Mouse (Mus musculus): Measurements from ENCODE around the gene Knl1.

Knl1 gene

GRCm38 (mm10) chr2:119040882-119041281 is 6.0 kb upstream of the Knl1 start:
- DNase-seq = peak; percentile 62

GRCm38 (mm10) chr2:119045163-119045562 is 1.8 kb upstream of the Knl1 start:
- no peak for DNase-seq

- DNase-seq = no peak
Observed at GRCm38 (mm10) chr2:119047849-119048248, 930 bp downstream of the Knl1 start.

GRCm38 (mm10) chr2:119050132-119050650 is 3.3 kb downstream of the Knl1 start:
- no peak for DNase-seq

GRCm38 (mm10) chr2:119060139-119060538 is 13.2 kb downstream of the Knl1 start:
- DNase-seq = no peak

- DNase-seq = no peak
Observed at GRCm38 (mm10) chr2:119072397-119072796, 25.5 kb downstream of the Knl1 start.

GRCm38 (mm10) chr2:119086156-119086555 is 39.2 kb downstream of the Knl1 start:
- no peak for DNase-seq

GRCm38 (mm10) chr2:119101552-119101951 is 54.6 kb downstream of the Knl1 start:
- no peak for DNase-seq

- no peak for DNase-seq
Observed at GRCm38 (mm10) chr2:119106583-119106982, 59.7 kb downstream of the Knl1 start.

- DNase-seq = peak; percentile 52
Observed at GRCm38 (mm10) chr2:119108554-119108953, 61.6 kb downstream of the Knl1 start.

- no peak for DNase-seq
Observed at GRCm38 (mm10) chr2:119111060-119111459, 64.1 kb downstream of the Knl1 start.

GRCm38 (mm10) chr2:119112438-119113112 is 65.7 kb downstream of the Knl1 start, which contains the start of gene Rad51:
TSS of gene Rad51 (plus strand) at chr2:119112793.
- DNase-seq = peak; percentile 85

- no peak for DNase-seq
Observed at GRCm38 (mm10) chr2:119113121-119113925, 66.4 kb downstream of the Knl1 start.

GRCm38 (mm10) chr2:119136346-119136898 is 89.5 kb downstream of the Knl1 start:
- DNase-seq = no peak

GRCm38 (mm10) chr2:119145199-119145598 is 98.3 kb downstream of the Knl1 start:
- DNase-seq = peak; percentile 39

GRCm38 (mm10) chr2:119146435-119146834 is 99.5 kb downstream of the Knl1 start:
- DNase-seq = no peak

- no peak for DNase-seq
Observed at GRCm38 (mm10) chr2:119147160-119147678, 100.3 kb downstream of the Knl1 start.

GRCm38 (mm10) chr2:119147775-119148174 is 100.9 kb downstream of the Knl1 start:
- no peak for DNase-seq

GRCm38 (mm10) chr2:119152255-119152654 is 105.3 kb downstream of the Knl1 start:
- DNase-seq = no peak

- DNase-seq = no peak
Observed at GRCm38 (mm10) chr2:119154683-119155082, 107.8 kb downstream of the Knl1 start.
